Mouse (Mus musculus) embryonic facial prominence, embryonic 14.5 days (tissue): Measurements from ENCODE around the gene Cox7a2l. TPM values are rescaled to one million over a fixed set of nuclear protein-coding genes. Genes with fewer than 3 reads are reported as not detected.

Experiments used
- ATAC-seq: fragments of 200-750 bp; cut with Nextera tagmentation; 2 replicates; pipeline ENCODE4 v1.8.0; 2017; ENCODE audit warnings: low read depth, moderate number of reproducible peaks, moderate TSS enrichment
- DNase-seq: peaks from one replicate; pipeline ENCODE4 v3.0.0-alpha.2; 2015; ENCODE audit warnings: low spot score
- H3K27ac ChIP-seq: fragments of 300-500 bp; sonication (generic); replicated peaks from 2 replicates; pipeline ENCODE4 v1.5.1; 2014; ENCODE audit warnings: low read depth, mild to moderate bottlenecking, low read length, moderate library complexity
- H3K27me3 ChIP-seq: fragments of 300-500 bp; sonication (generic); replicated peaks from 2 replicates; pipeline ENCODE4 v1.6.1; 2014; ENCODE audit warnings: low read length; ENCODE audit not compliant: control insufficient read depth, insufficient read depth
- H3K36me3 ChIP-seq: fragments of 300-500 bp; sonication (generic); 2 replicates; pipeline ENCODE4 v1.6.1; 2014; ENCODE audit warnings: low read length, mixed read lengths; ENCODE audit not compliant: control insufficient read depth, insufficient read depth
- H3K4me1 ChIP-seq: fragments of 300-500 bp; sonication (generic); 2 replicates; pipeline ENCODE4 v1.6.1; 2014; ENCODE audit warnings: antibody characterized with exemption, low read length; ENCODE audit not compliant: control insufficient read depth, insufficient read depth
- H3K4me2 ChIP-seq: fragments of 300-500 bp; sonication (generic); 2 replicates; pipeline ENCODE4 v1.6.1; 2014; ENCODE audit warnings: low read depth, mild to moderate bottlenecking, low read length, moderate library complexity, mixed read lengths
- H3K4me3 ChIP-seq: fragments of 300-500 bp; sonication (generic); 2 replicates; pipeline ENCODE4 v1.5.1; 2014; ENCODE audit warnings: low read depth, mild to moderate bottlenecking, low read length
- H3K9ac ChIP-seq: fragments of 300-500 bp; sonication (generic); 2 replicates; pipeline ENCODE4 v1.6.1; 2014; ENCODE audit warnings: low read depth, mild to moderate bottlenecking, low read length, moderate library complexity, mixed read lengths
- H3K9me3 ChIP-seq: fragments of 300-500 bp; sonication (generic); 2 replicates; pipeline ENCODE4 v1.6.1; 2016; ENCODE audit warnings: low read length; ENCODE audit not compliant: control insufficient read depth
- WGBS: fragments of 180-500 bp; shearing (Covaris S2); extraction: QIAGEN DNeasy Blood & Tissue Kit; methylation state at CpG from one replicate; pipeline ENCODE4 v1.1.7; 2014; 5-methylcytosine and 5-hydroxymethylcytosine counted together
- polyA plus RNA-seq: library from polyadenylated mRNA; unstranded; fragments of >200 nt; fragmentation: Nextera tagmentation; extraction: Ambion mirVana; gene quantifications from 2 replicates; pipeline ENCODE4 v1.2.1, GENCODE M21; 2014

The Cox7a2l gene
- polyA plus RNA-seq, 1 experiment from 2014 or later = 193 TPM

- H3K4me3 ChIP-seq = no peak overlapping the region
- no peak overlapping the region for H3K9ac ChIP-seq
- H3K4me1 ChIP-seq = no peaks in the 10 kb centered on the region; the same call in 1 of the 2 replicates
- peak; percentile 42 for DNase-seq
- peaks cover 37% of the 10 kb centered on the region for H3K27me3 ChIP-seq
- no peaks in the 10 kb centered on the region for H3K36me3 ChIP-seq
- no peak overlapping the region for H3K4me2 ChIP-seq
- no peaks in the 10 kb centered on the region for H3K9me3 ChIP-seq
- no peak for ATAC-seq
- 24% methylated on average over 12 of the region's 12 CpGs for WGBS
- H3K27ac ChIP-seq = no peak overlapping the region
Observed at GRCm38 (mm10) chr17:83548501-83549233, 31.5 kb upstream of the Cox7a2l start.

- ATAC-seq = 0 out of 2 replicates have a peak, but pooled peaks have one; percentile 21
Observed at GRCm38 (mm10) chr17:83547145-83547544, 30.0 kb upstream of the Cox7a2l start.

GRCm38 (mm10) chr17:83545756-83546742 lies 28.9 kb upstream of the Cox7a2l start:
- H3K4me1 ChIP-seq = no peaks in the 10 kb centered on the region; the same call in 1 of the 2 replicates
- H3K4me2 ChIP-seq = peak overlapping the region; percentile 55
- H3K27ac ChIP-seq = no peak overlapping the region
- no peaks in the 10 kb centered on the region for H3K36me3 ChIP-seq
- 10% methylated on average over 35 of the region's 35 CpGs for WGBS
- H3K9ac ChIP-seq = peak overlapping the region; percentile 45; the same call in 1 of the 2 replicates
- no peaks in the 10 kb centered on the region for H3K9me3 ChIP-seq
- no peak for DNase-seq
- peak; percentile 64; the same call in 1 of the 2 replicates for ATAC-seq
- peak overlapping the region; percentile 34 for H3K4me3 ChIP-seq
- peaks cover 37% of the 10 kb centered on the region for H3K27me3 ChIP-seq

More at GRCm38 (mm10) chr17:83547145-83547544, 30.0 kb upstream of the Cox7a2l start:
- Histone ChIP-seq H3K9me3 (no peaks in the 10 kb centered on the region), H3K4me1 (no peaks in the 10 kb centered on the region; the same call in 1 of the 2 replicates), H3K36me3 (no peaks in the 10 kb centered on the region), H3K4me3 (no peak overlapping the region), H3K27me3 (peaks cover 37% of the 10 kb centered on the region), H3K27ac (no peak overlapping the region), H3K9ac (no peak overlapping the region), H3K4me2 (no peak overlapping the region)
- no peak for DNase-seq
- 33% methylated on average over 10 of the region's 10 CpGs for WGBS

GRCm38 (mm10) chr17:83545259-83545658 lies 28.1 kb upstream of the Cox7a2l start:
- H3K4me1 ChIP-seq = no peaks in the 10 kb centered on the region; the same call in 1 of the 2 replicates
- H3K27me3 ChIP-seq = peaks cover 37% of the 10 kb centered on the region
- no peak for ATAC-seq
- no peaks in the 10 kb centered on the region for H3K36me3 ChIP-seq
- no peaks in the 10 kb centered on the region for H3K9me3 ChIP-seq
- peak overlapping the region; percentile 34; the same call in 1 of the 2 replicates for H3K4me3 ChIP-seq
- no peak for DNase-seq
- peak overlapping the region; percentile 55 for H3K4me2 ChIP-seq
- H3K27ac ChIP-seq = no peak overlapping the region
- 80% methylated on average over 6 of the region's 6 CpGs for WGBS
- no peak overlapping the region for H3K9ac ChIP-seq

DNA sequence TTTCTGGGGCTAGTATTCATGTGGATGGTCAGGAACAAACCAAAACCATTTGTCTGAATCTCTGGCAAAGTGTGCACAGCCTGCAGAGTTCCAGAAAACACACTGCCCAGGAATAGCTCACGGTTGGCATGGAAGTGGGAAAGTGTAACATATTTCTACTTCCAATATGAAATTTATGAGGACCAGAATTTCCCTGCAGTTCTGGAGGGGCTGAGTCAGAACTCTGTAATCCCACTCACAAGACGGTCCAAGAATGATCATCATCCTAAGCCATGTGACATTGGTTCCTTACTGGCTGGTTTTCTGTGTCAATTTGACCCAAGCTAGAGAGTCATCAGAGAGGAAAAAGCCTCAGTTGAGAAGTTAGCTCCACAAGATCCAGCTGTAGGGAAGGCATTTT lies 25.3 kb upstream of the Cox7a2l start:
- Histone ChIP-seq H3K4me1 (peaks cover 3% of the 10 kb centered on the region; the same call in 1 of the 2 replicates), H3K9ac (no peak overlapping the region), H3K36me3 (no peaks in the 10 kb centered on the region), H3K4me3 (no peak overlapping the region), H3K9me3 (no peaks in the 10 kb centered on the region), H3K4me2 (no peak overlapping the region), H3K27ac (no peak overlapping the region), H3K27me3 (peaks cover 19% of the 10 kb centered on the region)
- DNase-seq (no peak), ATAC-seq (no peak)
- 74% methylated on average over 2 of the region's 2 CpGs for WGBS

- Histone ChIP-seq H3K9me3 (no peaks in the 10 kb centered on the region), H3K27ac (no peak overlapping the region), H3K4me2 (no peak overlapping the region), H3K36me3 (no peaks in the 10 kb centered on the region), H3K4me3 (no peak overlapping the region), H3K4me1 (0 out of 2 replicates have a peak, but pooled peaks cover 3% of the 10 kb centered on the region), H3K27me3 (no peaks in the 10 kb centered on the region), H3K9ac (no peak overlapping the region)
- WGBS = 26% methylated on average over 12 of the region's 12 CpGs
- DNase-seq (no peak), ATAC-seq (no peak)
Observed at GRCm38 (mm10) chr17:83539262-83540037, 22.3 kb upstream of the Cox7a2l start.

- no peak overlapping the region for H3K4me3 ChIP-seq
- 0 out of 2 replicates have a peak, but pooled peaks cover 3% of the 10 kb centered on the region for H3K4me1 ChIP-seq
- H3K27ac ChIP-seq = no peak overlapping the region
- no peak overlapping the region for H3K9ac ChIP-seq
- ATAC-seq (no peak), DNase-seq (no peak)
- H3K4me2 ChIP-seq = no peak overlapping the region
- H3K9me3 ChIP-seq = no peaks in the 10 kb centered on the region
- H3K27me3 ChIP-seq = no peaks in the 10 kb centered on the region
- no peaks in the 10 kb centered on the region for H3K36me3 ChIP-seq
- 53% methylated on average over 1 of the region's 1 CpGs for WGBS
Observed at GRCm38 (mm10) chr17:83538694-83539093, 21.6 kb upstream of the Cox7a2l start.

GRCm38 (mm10) chr17:83538141-83538540 lies 21.0 kb upstream of the Cox7a2l start:
- Histone ChIP-seq H3K4me2 (no peak overlapping the region), H3K27ac (no peak overlapping the region), H3K4me3 (no peak overlapping the region), H3K9ac (no peak overlapping the region), H3K27me3 (no peaks in the 10 kb centered on the region), H3K36me3 (no peaks in the 10 kb centered on the region), H3K9me3 (no peaks in the 10 kb centered on the region), H3K4me1 (0 out of 2 replicates have a peak, but pooled peaks cover 3% of the 10 kb centered on the region)
- ATAC-seq (no peak), DNase-seq (no peak)
- 73% methylated on average over 9 of the region's 9 CpGs for WGBS
